Mouse (Mus musculus): ENCODE measurements at regions not wholly inside any gene's neighbourhood (a gene's known extent, or its start where the extent isn't known, plus 50 kb on each side); places are given as distances from the start of the nearest gene placed in this dataset.
A peak's percentile ranks its signal among the peaks of the same experiment; 100 is the strongest.

DNA sequence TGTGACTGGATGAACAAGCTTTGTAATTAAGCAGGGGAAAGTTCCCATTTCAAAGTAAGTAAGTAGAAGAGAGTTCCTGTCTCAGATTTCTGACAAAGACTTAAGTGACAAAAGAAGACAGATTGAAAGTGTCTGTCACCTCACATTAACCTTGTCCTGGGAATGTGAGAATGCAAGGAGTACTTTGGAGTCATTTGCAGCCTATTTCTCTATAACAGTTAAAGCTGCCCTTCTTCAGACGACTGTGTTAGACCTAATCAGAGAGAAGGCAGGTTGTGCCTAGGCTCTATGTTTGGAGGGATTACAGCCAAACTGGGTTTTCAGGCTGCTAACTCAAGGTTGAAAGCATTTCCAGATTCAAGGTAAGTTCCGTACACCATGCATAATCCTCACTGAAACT, 446.5 kb downstream of the Pdgfc start:
- WGBS: 78% methylated on average over 2 of the region's 2 CpGs

DNA sequence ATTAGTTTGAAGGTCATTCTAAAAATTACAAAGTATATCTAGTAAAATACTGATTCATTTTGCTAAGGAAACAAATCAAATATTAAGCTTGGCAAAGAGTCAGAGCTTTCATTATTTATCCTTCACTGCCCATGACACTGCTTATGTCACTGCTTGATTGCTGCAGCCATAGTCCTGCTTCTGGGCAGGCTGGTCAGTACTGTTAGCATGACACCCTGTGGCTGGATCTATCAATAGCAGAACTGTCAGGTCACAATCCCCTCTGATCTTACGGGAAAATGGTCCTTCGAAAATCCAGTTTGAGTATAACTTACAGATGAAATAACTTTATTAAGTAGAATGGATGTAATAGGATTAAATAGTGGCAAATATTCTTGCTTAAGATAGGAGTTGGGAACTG, 447.1 kb downstream of the Pdgfc start:
- WGBS: 71% methylated on average over 2 of the region's 2 CpGs

More for the DNA sequence above, 446.5 kb downstream of the Pdgfc start:
- DNase-seq (ENCODE audit: low read depth, low spot score): no peak

DNA sequence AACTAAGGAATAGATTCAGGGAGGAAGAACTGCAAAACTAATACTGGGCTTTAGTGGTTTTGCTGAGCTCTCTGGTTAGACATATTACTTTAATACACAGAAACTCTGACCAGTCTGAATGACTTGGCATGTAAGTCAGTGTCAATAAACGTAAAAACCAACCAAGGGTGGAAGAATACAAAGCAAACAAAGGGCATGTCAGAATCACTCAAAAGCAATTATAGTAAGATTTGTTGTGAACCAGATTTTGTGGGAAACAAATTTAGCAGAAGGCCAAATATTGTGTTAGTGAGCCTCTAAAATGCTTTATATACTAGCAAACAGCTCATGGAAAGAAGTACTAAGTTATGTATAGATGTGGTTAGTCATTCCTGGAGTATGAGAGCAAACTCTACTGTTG, 427.1 kb upstream of the Ctso start:
- DNase-seq (ENCODE audit: low read depth, low spot score): no peak
- WGBS: 34% methylated on average over 1 of the region's 1 CpGs

More for the DNA sequence above, 447.1 kb downstream of the Pdgfc start:
- DNase-seq (ENCODE audit: low read depth, low spot score): no peak

DNA sequence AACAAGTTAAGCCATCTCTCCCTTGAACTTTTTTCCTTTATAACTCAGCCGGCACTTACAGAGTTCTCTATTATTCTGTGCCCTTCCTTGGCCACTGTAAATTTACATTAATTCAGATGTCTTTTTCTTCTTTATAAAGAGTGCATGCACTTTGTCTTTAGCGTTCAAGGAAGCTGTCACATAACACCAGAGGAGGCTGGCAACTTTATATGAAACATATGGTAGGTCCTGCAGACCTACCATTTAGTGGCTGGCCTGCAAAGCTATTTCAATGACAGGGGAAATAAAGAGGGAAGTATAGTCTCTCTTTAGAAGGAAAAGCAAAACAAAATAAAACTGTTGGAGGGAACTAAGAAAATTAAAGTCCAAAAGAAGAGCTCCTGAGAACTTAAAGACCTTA, 423.8 kb upstream of the Ctso start:
- DNase-seq (ENCODE audit: low read depth, low spot score): no peak
- 41% methylated on average over 2 of the region's 2 CpGs for WGBS

DNA sequence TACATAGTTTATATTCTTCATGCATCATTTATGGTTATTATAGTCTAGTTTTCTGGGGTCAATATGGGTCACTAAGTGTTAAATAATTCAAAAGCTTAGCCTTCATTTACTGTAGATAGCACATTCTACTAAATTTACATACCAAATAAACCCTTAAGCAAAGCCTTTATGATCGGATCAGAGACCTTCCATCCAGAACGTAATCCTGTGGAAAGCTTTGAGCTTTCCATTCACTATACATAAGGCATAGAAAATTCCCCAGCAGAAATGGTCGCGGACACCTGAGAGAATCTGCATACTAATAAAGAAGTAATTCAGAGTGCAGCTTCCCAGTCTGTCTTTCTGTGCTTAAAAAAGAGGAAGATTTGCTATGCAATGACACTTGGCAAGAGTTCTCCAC, 410.6 kb upstream of the Ctso start:
- 72% methylated on average over 4 of the region's 4 CpGs for WGBS
- DNase-seq (ENCODE audit: low read depth, low spot score): no peak

DNA sequence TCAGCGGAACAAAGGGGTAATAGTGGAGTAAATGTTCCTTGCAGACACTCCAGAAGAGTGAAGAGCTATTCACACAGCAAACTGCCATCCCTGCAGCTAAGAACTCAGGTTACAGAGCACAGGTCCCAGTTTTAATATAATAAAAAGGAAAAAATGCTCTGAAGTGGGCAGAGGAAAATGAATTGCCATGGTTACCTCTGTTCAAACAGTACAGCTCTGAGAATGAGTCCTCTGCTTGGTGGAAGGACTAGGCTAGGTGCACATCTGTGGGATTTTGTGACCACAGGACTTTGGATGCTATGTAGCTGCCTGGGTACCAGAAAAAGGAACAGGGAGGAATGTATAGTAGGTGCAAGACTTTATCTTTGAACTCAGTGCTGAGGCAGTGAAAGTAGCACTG, 401.5 kb upstream of the Ctso start:
- DNase-seq (ENCODE audit: low read depth, low spot score): no peak
- 93% methylated on average over 1 of the region's 1 CpGs for WGBS

DNA sequence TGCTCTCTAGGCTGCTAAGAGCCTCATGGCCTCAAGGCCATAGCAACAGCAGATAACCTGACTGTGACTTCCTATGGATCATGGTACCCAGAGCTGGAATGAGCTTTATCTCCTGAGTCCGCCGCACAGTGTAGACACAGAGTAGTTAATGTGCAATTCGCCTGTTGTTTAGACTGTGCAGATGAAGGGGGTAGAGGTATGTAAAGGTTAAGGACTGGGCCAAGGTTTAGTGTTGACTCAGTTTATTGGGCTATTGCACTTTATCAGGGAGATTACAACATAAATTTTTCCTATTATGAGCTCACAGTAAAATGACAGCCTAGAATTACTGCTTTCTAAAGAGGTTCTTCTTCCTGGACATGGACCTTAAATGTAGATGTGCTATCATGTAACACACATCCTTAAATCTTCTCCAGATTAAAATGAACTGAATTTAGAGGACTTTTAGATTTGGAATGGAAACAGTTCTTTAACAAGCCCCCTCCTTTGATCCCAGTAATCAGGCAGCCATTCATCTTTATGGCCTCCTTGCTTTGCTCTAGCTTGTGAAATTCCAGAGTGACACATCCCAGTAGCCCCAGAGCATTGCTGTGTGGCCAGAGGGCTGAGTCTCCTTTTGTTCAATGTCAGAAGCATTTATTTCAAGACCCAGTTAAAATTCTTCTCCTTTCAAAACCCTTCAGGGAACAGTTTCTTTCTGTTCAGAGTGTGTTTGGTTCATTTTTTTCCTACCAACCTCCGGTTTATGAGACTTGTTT, 396.8 kb upstream of the Ctso start:
- WGBS: 30% methylated on average over 4 of the region's 4 CpGs
- peak; percentile 36 for DNase-seq (ENCODE audit: low read depth, low spot score)

DNA sequence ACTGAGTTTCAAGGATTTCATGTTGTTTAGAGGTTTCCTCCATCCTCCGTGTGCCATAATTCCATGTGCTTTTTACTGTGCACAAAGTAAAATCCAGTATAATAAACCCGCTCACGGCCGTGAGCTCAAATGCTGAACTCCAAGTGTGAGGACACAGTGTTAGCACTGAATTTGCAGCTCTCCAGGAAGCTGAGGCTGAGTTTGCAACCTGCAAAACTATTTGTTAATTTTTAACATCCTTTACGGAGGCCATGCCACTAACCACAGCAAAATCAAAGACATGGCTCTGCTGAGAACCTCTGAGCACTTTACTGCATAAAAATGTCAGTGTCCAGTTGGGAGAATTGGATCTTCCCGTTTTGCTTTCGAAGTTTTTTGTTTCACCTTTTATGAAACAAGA, 377.6 kb upstream of the Ctso start:
- WGBS: 21% methylated on average over 7 of the region's 7 CpGs
- no peak for DNase-seq (ENCODE audit: low read depth, low spot score)

DNA sequence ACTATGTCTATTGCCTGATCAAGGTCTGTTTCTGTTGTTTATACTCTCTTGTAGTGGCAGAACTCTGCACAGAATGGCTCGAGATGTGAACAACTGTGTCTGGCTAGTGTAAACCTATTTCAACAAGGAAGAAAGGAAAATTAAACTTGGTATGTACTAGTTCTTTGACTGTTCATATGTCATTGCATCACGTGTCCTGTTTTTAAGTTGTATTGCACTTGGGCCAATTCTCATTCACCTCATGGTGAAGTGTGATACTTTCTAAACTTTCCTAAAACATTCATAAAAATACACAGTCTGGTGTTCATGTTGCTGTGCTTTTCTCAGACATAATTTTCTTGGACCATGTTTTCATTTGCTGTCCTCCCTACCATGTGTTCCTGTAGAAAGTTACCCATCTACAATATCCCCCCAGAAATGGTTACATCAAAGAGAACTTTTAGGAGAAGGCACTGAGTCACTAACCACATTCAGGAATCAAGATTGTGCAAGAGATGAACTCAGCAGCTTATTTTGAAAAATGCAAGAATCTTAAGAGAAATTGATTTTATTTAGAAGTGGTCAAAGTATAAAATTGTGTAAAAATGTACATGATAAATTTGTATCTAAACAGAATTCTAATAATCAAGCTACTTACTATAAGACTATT, 369.7 kb upstream of the Ctso start:
- 81% methylated on average over 2 of the region's 2 CpGs for WGBS

DNA sequence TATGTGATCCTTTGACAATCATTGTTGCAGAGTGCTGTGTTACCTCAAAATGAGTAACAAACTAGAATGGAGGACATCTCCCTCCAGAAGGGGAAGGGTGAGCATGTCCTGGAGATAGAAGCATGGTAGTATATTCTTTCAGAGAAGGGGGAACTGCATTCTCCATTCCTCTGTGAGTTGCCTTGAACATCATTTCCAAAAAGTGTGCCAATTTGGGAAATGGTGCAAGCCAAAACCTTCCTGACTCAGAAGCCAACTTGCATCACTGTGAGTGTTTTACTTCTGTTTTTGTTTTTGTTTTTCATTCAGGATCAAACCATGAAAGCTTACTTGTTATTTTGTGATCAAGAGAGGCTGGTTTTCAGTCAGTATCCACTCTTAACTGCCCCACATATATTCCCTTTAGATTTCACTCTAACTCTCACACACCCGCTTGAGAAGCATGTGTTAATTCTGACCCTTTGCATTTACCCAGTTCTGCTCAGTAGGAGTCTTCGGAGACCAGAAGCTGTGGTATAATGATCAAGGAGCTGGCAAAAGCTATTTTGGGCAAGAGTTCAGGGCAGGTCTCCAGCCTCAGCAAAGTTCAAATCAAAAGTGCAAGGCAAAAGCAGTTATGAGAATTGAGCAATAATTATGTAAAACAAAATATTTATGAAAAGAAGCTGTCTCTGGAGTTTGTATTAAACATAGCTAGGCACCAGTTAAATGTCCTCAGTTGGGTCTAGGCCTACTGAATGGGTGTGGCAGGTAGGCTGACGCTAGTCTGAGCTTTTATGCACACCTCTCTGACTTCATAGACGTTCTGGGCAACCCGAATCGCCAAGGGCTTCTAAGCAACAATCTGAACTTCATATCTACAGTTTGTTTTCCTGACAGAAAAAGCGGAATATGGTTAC, 368.3 kb upstream of the Ctso start:
- DNase-seq (ENCODE audit: low read depth, low spot score): no peak
- 47% methylated on average over 7 of the region's 7 CpGs for WGBS

More for the DNA sequence above, 369.7 kb upstream of the Ctso start:
- no peak for DNase-seq (ENCODE audit: low read depth, low spot score)

DNA sequence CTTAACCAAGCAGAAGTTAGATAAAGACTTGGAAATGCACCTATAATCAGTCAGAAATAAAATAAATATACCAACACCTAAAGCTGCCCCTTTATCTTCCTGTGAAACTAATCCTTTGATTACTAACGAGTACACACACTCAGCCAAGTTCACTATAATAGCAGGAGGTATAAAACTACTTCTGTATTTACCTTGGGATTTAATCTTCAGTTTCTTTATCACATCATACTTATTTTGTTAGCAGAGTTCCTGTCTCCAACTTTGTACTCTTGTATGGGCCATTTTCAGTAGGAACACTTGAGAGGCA, 367.7 kb upstream of the Ctso start:
- no peak for DNase-seq (ENCODE audit: low read depth, low spot score)
- WGBS: 29% methylated on average over 1 of the region's 1 CpGs

DNA sequence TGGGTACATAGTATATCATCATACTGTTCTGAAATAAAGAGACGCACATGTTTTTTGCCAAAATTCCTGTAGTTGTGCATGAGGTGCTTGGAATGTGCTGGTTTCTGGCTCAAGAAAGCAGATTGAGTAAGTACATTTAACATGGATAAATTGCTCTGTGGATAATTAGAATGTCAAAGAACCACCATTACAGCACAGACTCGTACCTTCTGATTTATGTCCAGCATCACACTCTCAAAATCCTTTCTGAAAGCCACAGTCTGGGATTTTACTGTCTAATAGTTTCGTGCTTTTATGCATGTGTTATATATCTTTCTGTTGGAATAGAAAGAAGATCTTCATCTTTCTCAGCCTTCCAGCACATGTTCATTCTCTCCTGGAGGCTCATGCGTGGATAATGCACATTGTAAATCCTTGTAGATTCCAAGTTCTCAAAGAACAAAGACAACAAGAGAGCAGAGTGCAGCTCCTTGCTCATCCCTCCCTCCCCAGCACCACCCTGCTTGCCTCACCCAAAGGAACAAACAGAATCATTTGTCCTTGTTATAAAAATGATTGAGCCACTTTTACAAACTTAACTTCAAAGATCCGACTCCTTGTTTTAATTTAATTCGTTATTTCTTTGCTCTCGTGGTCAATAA, 348.9 kb upstream of the Ctso start:
- no peak for DNase-seq (ENCODE audit: low read depth, low spot score)
- WGBS: 35% methylated on average over 7 of the region's 7 CpGs

DNA sequence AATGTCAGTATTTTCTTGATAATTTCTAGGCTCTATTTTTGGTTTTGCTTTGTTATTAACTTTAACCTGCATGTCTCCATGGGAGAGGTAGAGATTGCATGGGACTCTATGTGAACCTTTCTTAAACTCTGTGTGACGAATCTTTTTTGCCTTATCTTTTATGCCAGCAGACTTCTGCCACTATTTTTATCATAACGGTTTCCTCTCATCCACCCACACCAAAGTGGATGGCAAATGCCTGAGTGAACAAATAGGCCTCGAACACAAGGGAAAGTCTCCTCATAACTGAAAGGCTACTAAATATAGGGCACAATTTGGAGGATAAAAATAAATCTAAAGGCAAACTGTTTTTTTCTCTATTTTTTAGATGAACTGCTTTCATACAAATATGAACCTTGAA, 343.3 kb upstream of the Ctso start:
- no peak for DNase-seq (ENCODE audit: low read depth, low spot score)
- 75% methylated on average over 3 of the region's 3 CpGs for WGBS

DNA sequence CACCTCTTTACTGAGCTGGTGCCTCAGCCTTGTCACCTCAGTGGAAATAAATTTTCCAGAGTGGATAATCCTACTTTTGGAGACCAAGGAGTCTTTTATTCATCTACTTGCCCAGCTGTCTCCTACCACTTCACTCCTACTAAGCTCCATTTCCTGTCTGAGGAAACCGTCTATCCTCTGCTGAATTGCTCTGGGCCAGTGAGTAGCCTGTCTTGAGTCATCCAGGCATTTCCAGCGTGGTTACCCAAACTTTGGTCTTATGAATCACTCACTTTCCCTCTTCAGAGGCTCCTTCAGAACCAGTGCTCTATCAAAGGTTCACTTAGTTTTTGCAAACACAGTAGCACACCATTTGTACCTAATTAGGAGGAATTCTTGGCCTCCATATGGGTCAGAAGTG, 303.2 kb upstream of the Ctso start:
- no peak for DNase-seq (ENCODE audit: low read depth, low spot score)
- WGBS: 37% methylated on average over 2 of the region's 2 CpGs

DNA sequence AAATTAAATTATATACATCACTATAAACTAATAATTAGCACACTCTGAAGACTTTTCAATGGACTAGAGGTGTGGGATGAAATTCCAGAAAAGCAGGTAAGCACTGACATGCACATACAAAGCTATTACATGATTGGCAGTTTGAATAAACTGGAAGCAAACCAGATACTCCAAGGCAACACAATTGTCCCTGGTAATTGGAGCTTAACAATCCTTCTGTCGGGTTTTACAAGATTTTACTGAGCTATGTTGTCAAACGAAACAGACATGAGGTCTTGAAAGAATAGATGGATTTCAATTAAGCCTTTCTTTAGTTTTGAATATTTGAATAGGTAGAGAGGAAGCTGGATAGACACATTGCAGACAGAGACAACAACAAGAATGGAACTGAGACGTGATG, 273.9 kb upstream of the Ctso start:
- no peak for DNase-seq (ENCODE audit: low read depth, low spot score)
- 39% methylated on average over 3 of the region's 3 CpGs for WGBS

DNA sequence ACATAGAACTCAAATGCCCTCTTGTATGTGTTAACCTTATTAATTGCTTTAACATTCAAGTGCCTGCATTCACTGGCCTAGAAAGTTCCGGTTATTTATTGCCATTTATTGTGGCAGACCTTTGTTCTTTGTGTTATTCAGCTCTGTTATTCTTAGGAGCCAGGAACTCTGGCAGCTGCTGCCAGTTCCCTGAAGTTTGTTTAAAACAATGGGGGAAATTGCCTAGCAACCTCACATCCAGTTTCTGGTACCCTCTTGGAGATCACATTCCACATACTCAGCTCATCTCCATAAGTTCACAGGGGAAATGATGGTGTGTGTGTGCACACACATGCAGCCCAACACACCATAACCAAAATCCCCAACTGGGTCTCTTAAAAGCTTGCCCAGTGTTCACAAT, 270.8 kb upstream of the Ctso start:
- no peak for DNase-seq (ENCODE audit: low read depth, low spot score)
- WGBS: 17% methylated on average over 1 of the region's 1 CpGs

DNA sequence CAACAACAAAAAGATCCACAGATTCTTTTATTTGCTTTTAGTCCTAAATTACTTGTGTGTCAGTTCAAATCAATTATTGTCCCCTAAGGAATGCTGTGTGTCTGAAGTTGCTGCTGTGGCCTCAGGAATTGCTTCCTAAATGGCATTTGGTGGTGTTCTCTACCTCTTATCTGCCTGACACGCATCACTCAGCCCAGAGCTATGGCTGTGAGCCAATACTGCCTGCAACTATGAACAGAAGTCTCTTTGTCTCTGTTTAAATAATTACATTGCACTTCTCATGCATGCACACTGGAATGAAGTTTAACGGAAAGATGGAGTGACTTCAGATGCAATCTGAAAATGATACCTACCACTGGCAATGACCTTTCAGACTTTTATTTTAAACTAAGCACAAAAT, 266.1 kb upstream of the Ctso start:
- no peak for DNase-seq (ENCODE audit: low read depth, low spot score)
- 28% methylated on average over 2 of the region's 2 CpGs for WGBS

DNA sequence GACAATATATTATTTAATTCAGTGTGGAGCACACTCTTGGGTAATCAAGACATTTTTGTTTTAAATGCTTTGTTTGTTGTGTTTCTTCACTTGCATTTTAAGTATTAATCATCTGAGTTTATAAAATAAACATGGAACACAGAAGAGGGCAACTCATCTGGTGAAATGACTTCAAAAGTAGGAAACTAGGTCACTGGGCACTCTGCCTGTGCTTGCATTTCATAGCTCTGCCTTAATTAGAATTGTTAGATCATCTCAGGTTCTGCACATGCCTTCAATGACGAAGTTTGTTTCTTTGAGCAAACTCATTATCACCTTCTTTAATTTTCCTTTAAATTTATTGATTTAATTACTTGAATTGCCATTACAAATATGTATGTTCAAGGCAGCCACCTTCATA, 255.8 kb upstream of the Ctso start:
- WGBS: 75% methylated on average over 1 of the region's 1 CpGs
- DNase-seq (ENCODE audit: low read depth, low spot score): no peak

DNA sequence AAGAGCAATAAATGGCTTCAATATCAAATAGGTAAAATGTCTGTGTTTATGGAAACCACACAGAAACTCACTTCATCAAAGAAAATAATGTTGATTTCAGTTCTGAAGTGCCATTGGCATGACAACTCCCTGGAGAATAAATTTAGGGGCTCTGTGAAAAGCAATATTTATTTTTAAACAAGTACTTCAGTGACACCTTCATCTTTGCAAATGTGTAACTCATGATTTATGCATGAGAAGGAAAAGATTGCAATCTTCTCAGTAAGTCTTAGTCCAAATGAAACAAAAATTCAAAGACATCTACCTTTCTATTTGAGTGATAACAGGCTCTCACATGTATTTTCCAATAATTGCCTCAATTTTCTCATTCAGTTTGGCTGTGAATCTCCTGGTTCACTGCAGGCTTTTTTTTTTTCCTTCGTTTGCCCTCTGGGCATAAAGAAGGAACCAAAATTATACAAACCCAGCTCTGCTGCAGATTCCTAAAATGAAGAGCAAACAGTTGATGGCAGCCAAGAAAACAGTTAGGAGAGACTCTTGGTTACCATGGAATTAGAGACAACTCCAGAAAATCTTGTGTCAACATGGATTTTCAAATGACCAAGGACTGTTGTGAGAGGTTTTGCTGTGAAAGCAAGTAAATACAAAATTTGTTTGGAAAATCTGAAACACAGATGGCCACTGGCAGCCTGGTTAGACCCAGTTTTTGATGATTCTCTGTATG, 230.3 kb upstream of the Ctso start:
- 17% methylated on average over 1 of the region's 1 CpGs for WGBS

DNA sequence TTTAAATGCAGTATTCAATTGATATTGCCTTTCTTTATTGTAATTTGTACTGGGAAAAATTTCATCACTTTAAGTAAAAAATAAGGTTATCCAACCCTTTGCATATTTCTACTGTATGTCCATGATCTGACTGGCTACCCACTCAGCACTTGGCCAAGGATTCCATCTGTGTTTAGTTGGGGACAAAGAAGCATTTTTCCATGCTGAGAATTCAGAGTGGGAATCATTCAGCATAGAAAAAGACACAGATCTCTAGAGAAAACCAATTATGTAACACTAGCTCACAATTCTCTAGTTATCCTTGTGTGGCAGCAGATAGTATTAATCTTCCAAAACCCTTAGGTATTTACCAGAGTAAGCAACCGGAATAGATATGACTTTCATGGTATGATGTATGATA, 213.5 kb upstream of the Ctso start:
- 84% methylated on average over 1 of the region's 1 CpGs for WGBS
- no peak for DNase-seq (ENCODE audit: low read depth, low spot score)

More for the DNA sequence above, 230.3 kb upstream of the Ctso start:
- no peak for DNase-seq (ENCODE audit: low read depth, low spot score)

Data from large intestine, adult 2 months (tissue).